Mouse (Mus musculus) midbrain, embryonic 11.5 days (tissue): ENCODE measurements at regions not wholly inside any gene's neighbourhood (a gene's known extent, or its start where the extent isn't known, plus 50 kb on each side); places are given as distances from the start of the nearest gene placed in this dataset.

ENCODE experiments used
- ATAC-seq: fragments of 200-750 bp; cut with Nextera tagmentation; 2 replicates; pipeline ENCODE4 v1.8.0; 2017; ENCODE audit warnings: moderate TSS enrichment, moderate library complexity; ENCODE audit not compliant: low FRiP score
- DNase-seq: peaks from one replicate; pipeline ENCODE4 v3.0.0; 2015; ENCODE audit warnings: low spot score; ENCODE audit errors: missing footprints
- H3K27ac ChIP-seq: fragments of 300-500 bp; sonication (generic); 2 replicates; pipeline ENCODE4 v1.5.1; 2014; ENCODE audit warnings: low read depth, low read length
- H3K27me3 ChIP-seq: fragments of 300-500 bp; sonication (generic); 2 replicates; pipeline ENCODE4 v1.6.1; 2014; ENCODE audit warnings: mild to moderate bottlenecking, low read length, moderate library complexity, mixed read lengths; ENCODE audit not compliant: control insufficient read depth, insufficient read depth
- H3K36me3 ChIP-seq: fragments of 300-500 bp; sonication (generic); 2 replicates; pipeline ENCODE4 v1.6.1; 2014; ENCODE audit warnings: mild to moderate bottlenecking, low read length, moderate library complexity, mixed read lengths; ENCODE audit not compliant: control insufficient read depth, insufficient read depth
- H3K4me1 ChIP-seq: fragments of 300-500 bp; sonication (generic); 2 replicates; pipeline ENCODE4 v1.6.1; 2014; ENCODE audit warnings: low read length; ENCODE audit not compliant: control insufficient read depth, insufficient read depth
- H3K4me2 ChIP-seq: fragments of 300-500 bp; sonication (generic); 2 replicates; pipeline ENCODE4 v1.6.1; 2014; ENCODE audit warnings: mild to moderate bottlenecking, moderate library complexity
- H3K4me3 ChIP-seq: fragments of 300-500 bp; sonication (generic); 2 replicates; pipeline ENCODE4 v1.5.1; 2014; ENCODE audit warnings: low read depth, low read length
- H3K9ac ChIP-seq: fragments of 300-500 bp; sonication (generic); 2 replicates; pipeline ENCODE4 v1.6.1; 2014; ENCODE audit warnings: low read length
- H3K9me3 ChIP-seq: fragments of 300-500 bp; sonication (generic); 2 replicates; pipeline ENCODE4 v1.6.1; 2016; ENCODE audit warnings: low read length; ENCODE audit not compliant: control insufficient read depth
- WGBS: fragments of 180-500 bp; shearing (Covaris S2); extraction: QIAGEN DNeasy Blood & Tissue Kit; methylation state at CpG from one replicate; pipeline ENCODE4 v1.1.7; 2014; 5-methylcytosine and 5-hydroxymethylcytosine counted together

GRCm38 (mm10) chr12:25549735-25550134 lies 452.8 kb upstream of the Id2 start:
- Histone ChIP-seq H3K9me3 (no peaks in the 10 kb centered on the region), H3K4me2 (no peak overlapping the region), H3K27me3 (no peaks in the 10 kb centered on the region), H3K27ac (no peak overlapping the region), H3K4me1 (no peaks in the 10 kb centered on the region), H3K36me3 (no peaks in the 10 kb centered on the region), H3K4me3 (no peak overlapping the region), H3K9ac (no peak overlapping the region)
- WGBS = 87% methylated on average over 3 of the region's 3 CpGs
- no peak for ATAC-seq
- no peak for DNase-seq

GRCm38 (mm10) chr12:25544253-25544652 lies 447.3 kb upstream of the Id2 start:
- H3K9ac ChIP-seq = no peak overlapping the region
- H3K4me1 ChIP-seq = no peaks in the 10 kb centered on the region
- no peak overlapping the region for H3K4me3 ChIP-seq
- no peaks in the 10 kb centered on the region for H3K27me3 ChIP-seq
- ATAC-seq = no peak
- H3K9me3 ChIP-seq = no peaks in the 10 kb centered on the region
- H3K36me3 ChIP-seq = no peaks in the 10 kb centered on the region
- WGBS = 67% methylated on average over 6 of the region's 6 CpGs
- H3K27ac ChIP-seq = no peak overlapping the region
- H3K4me2 ChIP-seq = no peak overlapping the region
- DNase-seq = no peak

GRCm38 (mm10) chr12:25534620-25534950 lies 437.6 kb upstream of the Id2 start:
- Histone ChIP-seq H3K36me3 (no peaks in the 10 kb centered on the region), H3K27ac (no peak overlapping the region), H3K27me3 (no peaks in the 10 kb centered on the region), H3K4me2 (no peak overlapping the region), H3K4me1 (no peaks in the 10 kb centered on the region), H3K9ac (no peak overlapping the region), H3K9me3 (no peaks in the 10 kb centered on the region), H3K4me3 (no peak overlapping the region)
- DNase-seq (no peak), ATAC-seq (no peak)
- 79% methylated on average over 5 of the region's 5 CpGs for WGBS

GRCm38 (mm10) chr12:25533709-25534619 lies 437.0 kb upstream of the Id2 start:
- no peak overlapping the region for H3K27ac ChIP-seq
- no peak overlapping the region for H3K4me2 ChIP-seq
- H3K36me3 ChIP-seq = no peaks in the 10 kb centered on the region
- no peaks in the 10 kb centered on the region for H3K27me3 ChIP-seq
- no peak overlapping the region for H3K4me3 ChIP-seq
- H3K4me1 ChIP-seq = no peaks in the 10 kb centered on the region
- no peak overlapping the region for H3K9ac ChIP-seq
- DNase-seq (peak; percentile 74), ATAC-seq (no peak)
- H3K9me3 ChIP-seq = no peaks in the 10 kb centered on the region
- 75% methylated on average over 10 of the region's 10 CpGs for WGBS

GRCm38 (mm10) chr12:25530483-25530882 lies 433.5 kb upstream of the Id2 start:
- Histone ChIP-seq H3K4me2 (no peak overlapping the region), H3K36me3 (no peaks in the 10 kb centered on the region), H3K27me3 (no peaks in the 10 kb centered on the region), H3K4me1 (no peaks in the 10 kb centered on the region), H3K4me3 (no peak overlapping the region), H3K27ac (no peak overlapping the region), H3K9me3 (no peaks in the 10 kb centered on the region), H3K9ac (no peak overlapping the region)
- ATAC-seq (no peak), DNase-seq (no peak)
- WGBS = 89% methylated on average over 3 of the region's 3 CpGs

GRCm38 (mm10) chr12:25529537-25529936 lies 432.6 kb upstream of the Id2 start:
- no peak for DNase-seq
- Histone ChIP-seq H3K4me3 (no peak overlapping the region), H3K9me3 (no peaks in the 10 kb centered on the region), H3K27ac (no peak overlapping the region), H3K9ac (no peak overlapping the region), H3K36me3 (no peaks in the 10 kb centered on the region), H3K4me2 (no peak overlapping the region), H3K27me3 (no peaks in the 10 kb centered on the region), H3K4me1 (no peaks in the 10 kb centered on the region)
- ATAC-seq = no peak
- WGBS = 93% methylated on average over 3 of the region's 3 CpGs

- H3K9ac ChIP-seq = no peak overlapping the region
- ATAC-seq (no peak), DNase-seq (no peak)
- H3K27ac ChIP-seq = no peak overlapping the region
- H3K4me1 ChIP-seq = no peaks in the 10 kb centered on the region
- H3K9me3 ChIP-seq = no peaks in the 10 kb centered on the region
- no peaks in the 10 kb centered on the region for H3K36me3 ChIP-seq
- no peaks in the 10 kb centered on the region for H3K27me3 ChIP-seq
- no peak overlapping the region for H3K4me3 ChIP-seq
- WGBS = 94% methylated on average over 11 of the region's 11 CpGs
- H3K4me2 ChIP-seq = no peak overlapping the region
Measured at GRCm38 (mm10) chr12:25526639-25527038, 429.7 kb upstream of the Id2 start.

GRCm38 (mm10) chr12:25516738-25517137 lies 419.8 kb upstream of the Id2 start:
- Histone ChIP-seq H3K4me1 (no peaks in the 10 kb centered on the region), H3K9me3 (no peaks in the 10 kb centered on the region), H3K4me2 (no peak overlapping the region), H3K27me3 (no peaks in the 10 kb centered on the region), H3K9ac (no peak overlapping the region), H3K4me3 (no peak overlapping the region), H3K36me3 (no peaks in the 10 kb centered on the region), H3K27ac (no peak overlapping the region)
- WGBS = 82% methylated on average over 2 of the region's 2 CpGs
- DNase-seq (no peak), ATAC-seq (no peak)

- Histone ChIP-seq H3K9me3 (no peaks in the 10 kb centered on the region), H3K27ac (no peak overlapping the region), H3K36me3 (no peaks in the 10 kb centered on the region), H3K9ac (no peak overlapping the region), H3K4me3 (no peak overlapping the region), H3K27me3 (no peaks in the 10 kb centered on the region), H3K4me2 (no peak overlapping the region), H3K4me1 (no peaks in the 10 kb centered on the region)
- ATAC-seq (no peak), DNase-seq (no peak)
Measured at GRCm38 (mm10) chr12:25513679-25514078, 416.7 kb upstream of the Id2 start.
